Mouse (Mus musculus) liver, adult 2 months (tissue): ENCODE results near the gene Hacd3.

Experiments
- CTCF ChIP-seq: fragments of 200-500 bp; IDR thresholded peaks from 2 replicates; pipeline ENCODE4 v1.5.1; 2011; ENCODE audit warnings: low read depth, low read length, control low read depth
- POLR2A ChIP-seq: fragments of 200-500 bp; IDR thresholded peaks from 2 replicates; pipeline ENCODE4 v1.6.1; 2011; ENCODE audit warnings: low read length, control low read depth; ENCODE audit not compliant: insufficient read depth; ENCODE audit errors: extremely low read depth

- TF ChIP-seq POLR2A, result no peak
- TF ChIP-seq CTCF, result no peak
Observed at GRCm38 (mm10) chr9:64980548-64980947, 40.9 kb downstream of the Hacd3 start.
